Mouse (Mus musculus): ENCODE measurements around the gene Phf11b.
A peak's percentile ranks its signal among the peaks of the same experiment; 100 is the strongest.
"Not testable (repeated sequence)": the region's sequence is repeated elsewhere in the genome, so short reads cannot be mapped to it uniquely, and the experiment has no call there.

Gene Phf11b

DNA sequence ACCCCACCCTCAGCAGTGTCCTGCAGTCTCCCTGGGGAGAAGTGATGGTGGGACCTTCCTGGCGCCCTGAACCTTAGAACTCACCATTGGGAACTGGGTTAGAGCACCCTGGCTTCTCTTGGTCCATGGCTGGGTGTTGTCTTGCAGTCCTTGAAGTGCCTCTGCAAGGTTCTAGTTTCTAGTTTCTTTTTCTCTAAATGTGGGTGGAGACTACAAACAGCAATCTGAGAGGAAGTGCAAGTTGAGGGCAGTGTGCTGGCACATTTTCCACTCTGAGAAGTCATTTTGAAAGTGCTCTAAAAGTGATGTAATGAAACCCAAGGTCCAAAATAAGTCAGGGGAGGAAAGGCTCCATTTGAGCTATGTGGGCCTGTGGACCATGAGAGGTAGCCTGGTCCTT, at the start of gene Phf11b:
Gene Phf11b, minus strand, starts transcription at position 163 of the 400 bp plus-strand sequence.
- not testable (repeated sequence) for DNase-seq

GRCm38 (mm10) chr14:59390181-59390580, 49.0 kb upstream of the Phf11b start:
- DNase-seq, result not testable (repeated sequence)

- DNase-seq, result no peak
These were observed 48.4 kb upstream of the Phf11b start for GRCm38 (mm10) chr14:59389532-59389931.

DNA sequence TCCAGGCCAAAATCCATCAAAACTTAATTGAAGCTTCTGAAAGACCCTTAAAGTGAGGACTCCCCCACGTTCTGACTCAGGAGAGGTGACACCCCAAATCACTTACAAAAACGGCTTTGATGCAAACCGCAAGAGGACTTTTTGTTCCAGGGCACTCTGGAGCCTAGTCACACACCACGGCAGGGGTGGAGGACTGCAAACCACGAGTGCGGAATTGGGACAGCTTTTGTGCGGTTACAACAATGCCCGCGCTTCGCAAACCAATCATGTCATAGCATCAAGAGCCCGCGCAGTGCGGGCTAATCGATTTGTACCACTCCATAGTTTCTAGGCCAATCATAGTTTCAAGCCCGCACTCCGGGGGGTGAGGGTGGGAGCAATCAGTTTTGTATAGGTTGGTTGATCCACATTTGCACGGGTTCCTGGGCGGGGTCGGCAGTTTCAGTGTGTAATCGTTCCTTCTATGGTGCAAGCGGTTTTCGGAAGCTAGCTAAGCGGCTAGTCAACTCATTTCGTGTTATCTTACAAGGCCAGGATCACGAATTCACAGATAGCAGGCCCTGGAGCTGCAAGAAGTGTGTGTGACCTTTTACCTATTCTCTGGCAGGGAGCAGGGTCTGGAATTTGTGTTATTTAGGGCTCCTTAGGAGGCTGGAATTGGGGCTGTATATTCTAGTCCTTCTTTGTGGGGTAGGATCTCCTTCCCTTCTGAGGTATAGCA, 29.4 kb upstream of the Phf11b start:
- DNase-seq, result no peak

GRCm38 (mm10) chr14:59366386-59367105, 25.4 kb upstream of the Phf11b start:
- DNase-seq, result no peak

GRCm38 (mm10) chr14:59365244-59365644, 24.1 kb upstream of the Phf11b start, which contains the start of gene Phf11d:
Gene Phf11d (minus strand): TSS chr14:59365470.
- DNase-seq, result no peak

DNA sequence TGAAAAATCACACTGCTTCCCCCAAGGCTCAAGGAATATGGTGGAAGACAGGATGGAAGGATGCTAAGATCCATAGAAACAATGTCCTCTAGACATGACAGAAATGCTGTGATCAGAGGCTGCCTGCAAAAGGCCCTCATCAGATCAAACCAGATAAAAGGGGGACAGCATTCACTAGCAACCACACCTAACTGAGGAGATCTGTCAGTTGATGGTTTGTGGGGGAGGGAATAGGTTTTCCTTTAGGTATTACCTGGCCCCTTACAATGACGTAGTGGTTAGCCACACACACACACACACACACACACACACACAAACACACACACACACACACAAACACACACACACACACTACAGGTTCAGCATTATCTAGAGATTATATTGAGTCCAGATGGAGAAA, 1.6 kb downstream of the Phf11b start:
- no peak for DNase-seq

- DNase-seq, result not testable (repeated sequence)
These were observed 5.1 kb downstream of the Phf11b start for GRCm38 (mm10) chr14:59336056-59336455.

- peak; percentile 21 for DNase-seq
These were observed 10.7 kb downstream of the Phf11b start for GRCm38 (mm10) chr14:59330499-59330898.

GRCm38 (mm10) chr14:59319970-59320369, 21.2 kb downstream of the Phf11b start:
- DNase-seq, result not testable (repeated sequence)

DNA sequence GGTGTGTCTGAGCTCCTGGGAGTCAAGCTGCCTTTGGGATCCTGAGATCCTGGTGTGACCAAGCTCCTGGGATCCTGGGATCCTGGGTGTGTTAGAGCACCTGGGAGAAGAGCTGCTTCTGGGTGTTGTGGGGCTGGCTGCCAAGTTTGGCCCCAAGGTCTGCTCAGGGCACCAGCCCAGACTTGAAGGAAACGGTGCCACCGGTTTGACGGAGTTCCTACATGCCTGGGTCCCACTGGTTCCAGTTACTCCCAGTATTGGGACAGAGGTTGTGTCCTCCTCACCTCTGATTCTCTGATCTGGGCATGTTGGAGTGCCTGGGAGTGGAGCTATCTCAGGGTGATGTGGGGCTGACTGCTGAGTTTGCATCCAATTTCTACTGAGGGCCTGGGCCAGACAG, 22.1 kb downstream of the Phf11b start:
- DNase-seq, result not testable (repeated sequence)

DNA sequence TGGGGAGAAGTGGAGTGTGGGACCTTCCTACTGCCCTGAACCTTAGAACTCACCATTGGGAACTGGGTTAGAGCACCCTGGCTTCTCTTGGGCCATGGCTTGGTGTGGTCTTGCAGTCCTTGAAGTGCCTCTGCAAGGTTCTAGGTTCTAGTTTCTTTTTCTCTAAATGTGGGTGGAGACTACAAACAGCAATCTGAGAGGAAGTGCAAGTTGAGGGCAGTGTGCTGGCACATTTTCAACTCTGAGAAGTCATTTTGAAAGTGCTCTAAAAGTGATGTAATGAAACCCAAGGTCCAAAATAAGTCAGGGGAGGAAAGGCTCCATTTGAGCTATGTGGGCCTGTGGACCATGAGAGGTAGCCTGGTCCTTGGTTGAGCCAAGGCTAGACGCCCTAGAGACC, 43.8 kb downstream of the Phf11b start, which contains the start of gene Phf11a:
Gene Phf11a, minus strand, starts transcription at position 132 of the 400 bp plus-strand sequence.
- DNase-seq, result not testable (repeated sequence)

DNA sequence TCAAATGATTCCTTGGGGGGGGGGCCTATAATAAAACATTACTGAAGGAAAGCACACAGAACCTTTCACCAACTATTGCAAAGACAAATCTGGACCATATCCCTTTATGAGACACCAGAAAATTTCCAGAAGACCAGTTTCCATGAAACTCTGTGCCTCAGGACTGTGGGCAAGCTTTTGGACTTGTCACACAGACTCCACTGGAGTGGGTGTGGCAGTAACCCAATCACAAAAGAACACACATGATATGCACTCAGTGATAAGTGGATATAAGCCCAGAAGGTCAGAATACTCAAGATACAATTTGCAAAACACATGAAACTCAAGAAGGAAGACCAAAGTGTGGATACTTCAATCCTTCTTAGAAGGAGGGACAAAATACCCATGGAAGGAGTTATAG, 49.4 kb downstream of the Phf11b start:
- DNase-seq, result not testable (repeated sequence)

- not testable (repeated sequence) for DNase-seq
These were observed 66.2 kb downstream of the Phf11b start for GRCm38 (mm10) chr14:59274961-59275360.
